Mouse (Mus musculus): ENCODE data around the gene Tppp. TPM values are rescaled to one million over a fixed set of nuclear protein-coding genes. Genes with fewer than 3 reads are reported as not detected.
"Not testable (repeated sequence)": the region's sequence is repeated elsewhere in the genome, so short reads cannot be mapped to it uniquely, and the experiment has no call there.

Gene Tppp
- polyA plus RNA-seq, 1 experiment from 2014 or later, result 0.14 TPM

DNA sequence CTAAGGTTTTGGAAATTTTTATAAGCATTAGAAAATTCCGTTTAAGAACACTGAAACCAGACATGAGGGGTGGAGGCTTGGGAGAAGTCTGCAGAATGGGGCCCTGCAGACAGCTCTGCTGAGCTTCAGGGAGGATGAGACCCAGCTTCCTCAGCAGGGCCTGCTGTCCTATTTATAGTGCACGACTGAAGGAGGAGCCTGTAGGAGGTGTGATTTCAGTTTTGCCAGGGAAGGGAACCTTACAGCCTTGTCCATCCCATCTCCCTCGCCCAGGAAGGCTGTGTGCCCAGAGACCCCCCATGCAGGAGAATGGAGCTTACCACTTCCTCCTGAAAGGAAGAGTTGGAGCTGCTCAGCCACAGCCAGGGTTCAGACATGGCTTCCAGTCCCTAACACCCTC, 1.5 kb downstream of the Tppp start:
- H3K27me3 ChIP-seq (replicated peaks; ENCODE audit: control insufficient read depth, insufficient read depth, low read length), result peaks cover 62% of the 10 kb centered on the region
- H3K36me3 ChIP-seq (ENCODE audit: control insufficient read depth, insufficient read depth, low read length), result no peaks in the 10 kb centered on the region
- H3K27ac ChIP-seq (ENCODE audit: low read depth, low read length), result no peak overlapping the region
- H3K9me3 ChIP-seq (ENCODE audit: control insufficient read depth, low read length), result no peaks in the 10 kb centered on the region
- peaks cover 8% of the 10 kb centered on the region; the same call in 1 of the 2 replicates for H3K4me1 ChIP-seq (replicated peaks; ENCODE audit: control insufficient read depth, insufficient read depth, low read length)
- ATAC-seq (replicated peaks; ENCODE audit: low FRiP score) (no peak), DNase-seq (ENCODE audit: low spot score) (no peak)
- H3K4me2 ChIP-seq, result peak overlapping the region; percentile 81
- H3K9ac ChIP-seq (ENCODE audit: low read depth, low read length), result no peak overlapping the region
- WGBS, result 12% methylated on average over 3 of the region's 3 CpGs
- peak overlapping the region; percentile 58 for H3K4me3 ChIP-seq (ENCODE audit: low read depth, low read length)

DNA sequence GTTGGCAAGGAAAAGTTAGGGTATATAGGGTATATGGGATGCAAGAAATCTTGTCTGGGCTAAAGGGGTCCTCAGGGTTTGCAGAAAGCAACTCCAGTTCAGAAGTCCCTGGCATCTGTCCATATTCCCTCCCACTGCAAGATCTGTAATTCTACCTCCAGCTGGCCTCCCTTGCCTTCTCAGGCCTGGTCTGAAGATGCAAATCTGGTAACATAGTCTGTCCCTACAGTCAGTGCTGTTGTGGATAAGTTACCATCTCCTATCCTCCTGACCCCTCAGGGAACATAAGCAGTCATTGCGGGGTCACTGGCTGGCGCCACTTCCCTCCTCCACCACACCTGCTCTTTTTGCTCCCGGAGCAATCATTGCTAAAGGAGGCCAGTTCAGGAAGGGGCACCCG, 6.7 kb downstream of the Tppp start:
- Histone ChIP-seq H3K27me3 (replicated peaks; ENCODE audit: control insufficient read depth, insufficient read depth, low read length) (peaks cover 27% of the 10 kb centered on the region), H3K4me3 (ENCODE audit: low read depth, low read length) (no peak overlapping the region), H3K36me3 (ENCODE audit: control insufficient read depth, insufficient read depth, low read length) (no peaks in the 10 kb centered on the region), H3K27ac (ENCODE audit: low read depth, low read length) (no peak overlapping the region), H3K9me3 (ENCODE audit: control insufficient read depth, low read length) (no peaks in the 10 kb centered on the region), H3K9ac (ENCODE audit: low read depth, low read length) (no peak overlapping the region), H3K4me2 (no peak overlapping the region), H3K4me1 (replicated peaks; ENCODE audit: control insufficient read depth, insufficient read depth, low read length) (peaks cover 4% of the 10 kb centered on the region)
- DNase-seq (ENCODE audit: low spot score) (no peak), ATAC-seq (replicated peaks; ENCODE audit: low FRiP score) (no peak)
- 71% methylated on average over 4 of the region's 4 CpGs for WGBS

DNA sequence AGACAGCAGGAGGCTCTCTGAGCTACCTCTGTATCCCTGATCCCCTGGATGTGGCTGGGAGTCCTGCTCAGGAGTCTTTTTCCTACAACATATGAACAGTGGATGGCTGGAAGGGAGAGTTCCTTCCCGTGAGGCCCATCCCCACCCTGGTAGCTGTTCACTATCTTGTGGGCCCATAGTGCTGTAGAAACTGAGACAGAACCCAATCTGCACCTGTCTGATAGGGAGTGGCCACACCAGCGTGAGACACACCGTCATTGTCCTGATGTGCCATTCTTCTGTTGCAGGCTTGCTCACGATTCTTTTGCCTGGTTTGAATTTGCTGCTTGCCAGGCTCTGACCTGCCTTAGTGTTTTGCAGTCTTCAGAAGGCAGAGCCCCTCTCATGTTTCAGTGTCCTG, 8.2 kb downstream of the Tppp start:
- no peak overlapping the region for H3K4me3 ChIP-seq (ENCODE audit: low read depth, low read length)

DNA sequence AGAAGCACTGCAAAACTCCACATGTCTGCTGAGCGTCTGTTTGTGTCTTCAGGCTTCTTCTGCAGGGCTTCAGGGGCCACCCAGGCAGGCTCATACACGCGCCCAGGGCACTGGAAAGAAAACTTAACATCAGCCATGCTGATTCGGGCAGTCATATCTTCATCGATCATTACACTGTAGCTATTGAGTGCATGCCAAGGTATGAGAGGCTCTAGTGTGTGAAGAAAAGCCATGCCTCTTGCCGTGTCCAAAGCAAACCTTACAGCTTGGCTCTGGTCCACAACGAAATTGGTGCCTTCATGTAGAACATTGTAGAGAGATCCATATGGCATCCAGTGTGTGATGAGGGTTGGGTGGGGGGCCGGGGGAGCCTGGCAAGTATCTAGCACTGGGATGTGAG, 9.8 kb downstream of the Tppp start:
- not testable (repeated sequence) for H3K4me1 ChIP-seq (replicated peaks; ENCODE audit: control insufficient read depth, insufficient read depth, low read length); H3K27me3 ChIP-seq (replicated peaks; ENCODE audit: control insufficient read depth, insufficient read depth, low read length); H3K27ac ChIP-seq (ENCODE audit: low read depth, low read length); H3K36me3 ChIP-seq (ENCODE audit: control insufficient read depth, insufficient read depth, low read length); H3K4me2 ChIP-seq; ATAC-seq (replicated peaks; ENCODE audit: low FRiP score); H3K9ac ChIP-seq (ENCODE audit: low read depth, low read length); DNase-seq (ENCODE audit: low spot score); H3K9me3 ChIP-seq (ENCODE audit: control insufficient read depth, low read length); H3K4me3 ChIP-seq (ENCODE audit: low read depth, low read length)
- WGBS, result 86% methylated on average over 8 of the region's 8 CpGs

More for the DNA sequence above, 8.2 kb downstream of the Tppp start:
- peaks cover 4% of the 10 kb centered on the region for H3K4me1 ChIP-seq (replicated peaks; ENCODE audit: control insufficient read depth, insufficient read depth, low read length)
- H3K9me3 ChIP-seq (ENCODE audit: control insufficient read depth, low read length), result no peaks in the 10 kb centered on the region
- H3K4me2 ChIP-seq, result no peak overlapping the region
- ATAC-seq (replicated peaks; ENCODE audit: low FRiP score) (peak; percentile 69), DNase-seq (ENCODE audit: low spot score) (no peak)
- no peak overlapping the region for H3K27ac ChIP-seq (ENCODE audit: low read depth, low read length)
- no peak overlapping the region for H3K9ac ChIP-seq (ENCODE audit: low read depth, low read length)
- H3K36me3 ChIP-seq (ENCODE audit: control insufficient read depth, insufficient read depth, low read length), result no peaks in the 10 kb centered on the region
- WGBS, result 53% methylated on average over 4 of the region's 4 CpGs
- H3K27me3 ChIP-seq (replicated peaks; ENCODE audit: control insufficient read depth, insufficient read depth, low read length), result peaks cover 12% of the 10 kb centered on the region

DNA sequence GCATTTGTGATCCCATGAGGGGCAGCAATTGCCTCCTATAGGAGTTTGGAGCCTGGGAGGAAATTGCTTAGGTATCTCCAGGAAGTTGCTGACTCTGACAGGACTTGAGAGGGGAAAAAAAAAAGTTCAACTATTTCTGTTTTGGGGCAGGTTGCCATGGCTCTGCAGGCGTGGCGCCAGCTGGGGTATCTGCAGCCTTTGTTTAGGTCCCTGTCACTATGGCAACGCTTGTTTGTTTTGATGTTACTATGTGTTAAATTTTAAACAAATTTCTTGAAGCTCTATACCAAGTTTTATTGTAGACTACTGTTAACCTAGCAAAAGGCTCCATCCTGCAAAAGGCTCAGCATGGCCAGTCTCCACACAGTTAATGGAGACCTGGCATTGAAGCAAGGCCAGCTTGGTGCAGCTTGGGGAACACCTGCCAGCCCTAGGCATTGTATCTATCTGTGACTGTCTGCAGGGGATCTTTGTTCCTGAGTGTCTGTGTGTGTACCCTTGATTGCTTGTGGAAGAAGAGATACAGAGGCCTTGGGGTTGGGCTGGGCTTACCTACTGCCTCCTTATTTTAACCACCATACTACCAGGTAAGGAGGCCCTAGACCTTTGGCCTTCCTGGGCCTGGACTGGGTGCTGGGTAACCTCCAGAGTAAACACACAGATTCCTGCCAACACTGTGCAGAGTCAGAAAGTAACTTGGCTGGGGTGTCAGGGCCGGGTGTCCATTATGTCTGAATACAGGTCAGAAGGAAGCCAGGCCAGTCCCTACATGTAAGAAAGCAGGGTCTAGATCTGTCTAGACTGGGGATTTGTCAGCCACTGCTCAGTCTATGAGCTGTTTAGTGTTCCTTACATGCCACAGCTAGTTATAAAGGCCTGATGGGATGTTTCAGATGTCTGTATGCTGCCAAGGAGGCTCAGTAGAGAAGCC, 16.2 kb downstream of the Tppp start:
- ATAC-seq (replicated peaks; ENCODE audit: low FRiP score), result no peak
- H3K4me1 ChIP-seq (replicated peaks; ENCODE audit: control insufficient read depth, insufficient read depth, low read length), result no peaks in the 10 kb centered on the region
- H3K27ac ChIP-seq (ENCODE audit: low read depth, low read length), result no peak overlapping the region
- H3K36me3 ChIP-seq (ENCODE audit: control insufficient read depth, insufficient read depth, low read length), result no peaks in the 10 kb centered on the region
- no peak overlapping the region for H3K9ac ChIP-seq (ENCODE audit: low read depth, low read length)
- DNase-seq (ENCODE audit: low spot score), result no peak
- H3K4me2 ChIP-seq, result no peak overlapping the region
- 71% methylated on average over 4 of the region's 4 CpGs for WGBS
- no peak overlapping the region for H3K4me3 ChIP-seq (ENCODE audit: low read depth, low read length)
- H3K9me3 ChIP-seq (ENCODE audit: control insufficient read depth, low read length), result no peaks in the 10 kb centered on the region
- H3K27me3 ChIP-seq (replicated peaks; ENCODE audit: control insufficient read depth, insufficient read depth, low read length), result no peaks in the 10 kb centered on the region

DNA sequence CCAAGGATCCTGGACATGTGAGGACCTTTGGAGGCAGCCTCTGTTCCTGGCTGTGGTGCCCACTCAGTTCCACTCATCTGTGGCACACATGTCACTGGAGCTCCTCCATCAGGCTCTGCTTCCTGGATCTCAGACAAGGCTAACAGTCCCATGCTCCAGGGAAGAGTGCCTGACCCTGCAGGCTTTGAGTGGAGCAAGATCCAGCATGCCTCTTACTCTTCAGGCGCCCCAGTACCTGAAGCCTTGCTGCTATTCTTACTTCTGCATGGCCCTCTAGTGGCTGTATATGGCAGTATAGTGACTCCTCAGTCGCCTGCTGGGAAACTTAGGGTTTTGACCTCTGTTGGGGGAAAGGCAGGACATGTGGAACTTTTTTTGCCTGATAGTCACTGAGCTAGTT, 17.0 kb downstream of the Tppp start:
- ATAC-seq (replicated peaks; ENCODE audit: low FRiP score) (no peak; the same call in 1 of the 2 replicates), DNase-seq (ENCODE audit: low spot score) (no peak)
- Histone ChIP-seq H3K9me3 (ENCODE audit: control insufficient read depth, low read length) (no peaks in the 10 kb centered on the region), H3K4me1 (replicated peaks; ENCODE audit: control insufficient read depth, insufficient read depth, low read length) (no peaks in the 10 kb centered on the region), H3K27me3 (replicated peaks; ENCODE audit: control insufficient read depth, insufficient read depth, low read length) (no peaks in the 10 kb centered on the region), H3K36me3 (ENCODE audit: control insufficient read depth, insufficient read depth, low read length) (no peaks in the 10 kb centered on the region), H3K4me2 (no peak overlapping the region), H3K4me3 (ENCODE audit: low read depth, low read length) (no peak overlapping the region), H3K9ac (ENCODE audit: low read depth, low read length) (no peak overlapping the region), H3K27ac (ENCODE audit: low read depth, low read length) (no peak overlapping the region)
- WGBS, result 25% methylated on average over 2 of the region's 2 CpGs

DNA sequence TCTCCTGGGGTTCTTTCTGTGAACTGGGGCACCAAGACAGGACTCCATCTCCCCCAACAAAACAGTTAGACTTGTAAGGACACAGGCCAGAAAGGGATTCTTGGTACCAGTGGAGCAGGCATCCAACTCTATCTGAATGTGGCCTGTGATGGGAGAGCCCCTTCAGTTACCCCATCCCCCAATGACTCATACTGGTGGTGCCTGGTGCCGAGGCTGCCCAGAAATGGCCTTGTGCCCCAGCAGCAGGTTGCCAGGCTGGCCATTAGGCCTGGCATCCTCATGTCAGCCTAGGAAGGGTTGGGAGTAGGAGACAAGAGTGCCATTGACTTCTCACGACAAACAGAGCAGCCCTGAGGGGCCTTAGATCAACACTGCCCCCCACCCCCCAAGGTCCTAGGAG, 18.9 kb downstream of the Tppp start:
- H3K9me3 ChIP-seq (ENCODE audit: control insufficient read depth, low read length), result no peaks in the 10 kb centered on the region
- no peaks in the 10 kb centered on the region for H3K36me3 ChIP-seq (ENCODE audit: control insufficient read depth, insufficient read depth, low read length)
- no peak overlapping the region for H3K27ac ChIP-seq (ENCODE audit: low read depth, low read length)
- H3K4me1 ChIP-seq (replicated peaks; ENCODE audit: control insufficient read depth, insufficient read depth, low read length), result no peaks in the 10 kb centered on the region
- H3K9ac ChIP-seq (ENCODE audit: low read depth, low read length), result no peak overlapping the region
- WGBS, result 73% methylated on average over 2 of the region's 2 CpGs
- no peak overlapping the region for H3K4me2 ChIP-seq
- DNase-seq (ENCODE audit: low spot score) (no peak), ATAC-seq (replicated peaks; ENCODE audit: low FRiP score) (no peak)
- no peak overlapping the region for H3K4me3 ChIP-seq (ENCODE audit: low read depth, low read length)
- no peaks in the 10 kb centered on the region for H3K27me3 ChIP-seq (replicated peaks; ENCODE audit: control insufficient read depth, insufficient read depth, low read length)

DNA sequence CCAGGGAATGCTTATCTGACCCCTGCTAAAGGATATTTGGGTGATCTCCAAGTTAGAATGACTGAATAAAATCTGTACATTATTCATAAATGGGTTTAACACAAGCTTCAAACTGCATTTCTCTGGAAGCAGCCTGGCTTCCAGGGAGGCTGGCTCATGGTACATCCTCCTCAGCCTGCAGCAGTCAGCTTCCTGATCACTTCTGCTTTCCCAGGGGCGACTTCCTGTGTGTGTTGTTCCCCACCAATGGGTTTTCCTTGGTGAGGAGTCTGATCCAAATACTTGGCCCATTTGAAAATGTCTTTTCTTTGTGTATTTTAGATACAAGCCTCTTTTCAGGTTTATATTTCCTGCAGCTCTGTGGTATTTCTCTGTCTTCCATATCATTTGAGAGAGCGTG, 19.8 kb downstream of the Tppp start:
- no peak overlapping the region for H3K4me2 ChIP-seq
- H3K9ac ChIP-seq (ENCODE audit: low read depth, low read length), result no peak overlapping the region
- no peaks in the 10 kb centered on the region for H3K36me3 ChIP-seq (ENCODE audit: control insufficient read depth, insufficient read depth, low read length)
- H3K27me3 ChIP-seq (replicated peaks; ENCODE audit: control insufficient read depth, insufficient read depth, low read length), result no peaks in the 10 kb centered on the region
- no peak for ATAC-seq (replicated peaks; ENCODE audit: low FRiP score)
- DNase-seq (ENCODE audit: low spot score), result no peak
- H3K4me3 ChIP-seq (ENCODE audit: low read depth, low read length), result no peak overlapping the region
- WGBS, result 52% methylated on average over 2 of the region's 2 CpGs
- no peaks in the 10 kb centered on the region for H3K4me1 ChIP-seq (replicated peaks; ENCODE audit: control insufficient read depth, insufficient read depth, low read length)
- no peaks in the 10 kb centered on the region for H3K9me3 ChIP-seq (ENCODE audit: control insufficient read depth, low read length)
- H3K27ac ChIP-seq (ENCODE audit: low read depth, low read length), result no peak overlapping the region

DNA sequence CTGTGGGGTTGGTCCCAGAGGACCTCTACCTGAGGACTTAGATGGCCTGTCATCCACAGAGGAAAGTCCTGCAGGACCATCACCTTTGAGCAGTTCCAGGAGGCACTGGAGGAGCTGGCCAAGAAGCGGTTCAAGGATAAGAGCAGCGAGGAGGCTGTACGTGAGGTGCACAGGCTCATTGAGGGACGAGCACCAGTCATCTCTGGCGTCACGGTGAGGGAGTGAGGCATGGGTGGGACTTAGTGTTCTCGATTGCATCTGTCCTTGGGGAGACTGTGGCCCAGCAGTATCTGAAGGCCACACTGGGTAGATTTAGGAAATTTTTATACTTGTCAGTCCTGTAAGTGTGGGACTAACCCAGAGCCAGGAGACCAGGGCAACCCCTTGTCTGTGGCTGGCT, 21.5 kb downstream of the Tppp start:
- WGBS, result 87% methylated on average over 7 of the region's 7 CpGs
- DNase-seq (ENCODE audit: low spot score) (no peak), ATAC-seq (replicated peaks; ENCODE audit: low FRiP score) (no peak)
- no peak overlapping the region for H3K9ac ChIP-seq (ENCODE audit: low read depth, low read length)
- no peak overlapping the region for H3K4me3 ChIP-seq (ENCODE audit: low read depth, low read length)
- H3K4me1 ChIP-seq (replicated peaks; ENCODE audit: control insufficient read depth, insufficient read depth, low read length), result no peaks in the 10 kb centered on the region
- H3K27me3 ChIP-seq (replicated peaks; ENCODE audit: control insufficient read depth, insufficient read depth, low read length), result no peaks in the 10 kb centered on the region
- H3K9me3 ChIP-seq (ENCODE audit: control insufficient read depth, low read length), result no peaks in the 10 kb centered on the region
- H3K36me3 ChIP-seq (ENCODE audit: control insufficient read depth, insufficient read depth, low read length), result no peaks in the 10 kb centered on the region
- no peak overlapping the region for H3K4me2 ChIP-seq
- no peak overlapping the region for H3K27ac ChIP-seq (ENCODE audit: low read depth, low read length)

All from liver, embryonic 11.5 days (tissue).